Mouse (Mus musculus) cortical plate, adult 2 months (tissue): Measurements from ENCODE around the gene Nhej1.

ENCODE experiments used
- CTCF ChIP-seq: fragments of 200-500 bp; IDR thresholded peaks from 2 replicates; pipeline ENCODE4 v1.5.1; 2011; ENCODE audit warnings: mild to moderate bottlenecking, control low read depth, low read length; ENCODE audit not compliant: insufficient read depth; ENCODE audit errors: extremely low read depth
- POLR2A ChIP-seq: fragments of 200-500 bp; IDR thresholded peaks from 2 replicates; pipeline ENCODE4 v1.6.1; 2011; ENCODE audit warnings: mild to moderate bottlenecking, low read length, control low read depth; ENCODE audit not compliant: insufficient read depth; ENCODE audit errors: extremely low read depth

- TF ChIP-seq POLR2A, result no peak
- TF ChIP-seq CTCF, result no peak
Observed at GRCm38 (mm10) chr1:74999173-74999572, 125.8 kb downstream of the Nhej1 start.
